Mouse (Mus musculus) retina, postnatal 7 days (tissue): Measurements from ENCODE around the gene Elovl3.
"Not testable (repeated sequence)": the region's sequence is repeated elsewhere in the genome, so short reads cannot be mapped to it uniquely, and the experiment has no call there.

Source experiments
- DNase-seq: peaks from one replicate; pipeline ENCODE4 v3.0.0-alpha.2; 2012; ENCODE audit warnings: low read depth, low spot score

Gene Elovl3

GRCm38 (mm10) chr19:46131694-46132525 is at the start of gene Elovl3:
TSS of gene Elovl3 (plus strand) at chr19:46131897.
- no peak for DNase-seq

- DNase-seq, result no peak
These were observed 46.5 kb upstream of the Elovl3 start for GRCm38 (mm10) chr19:46085185-46085584.

- DNase-seq, result peak; percentile 38
These were observed 45.4 kb upstream of the Elovl3 start for GRCm38 (mm10) chr19:46086337-46086736.

- DNase-seq, result no peak
These were observed 43.8 kb upstream of the Elovl3 start for GRCm38 (mm10) chr19:46087871-46088270.

- DNase-seq, result no peak
These were observed 40.1 kb upstream of the Elovl3 start for GRCm38 (mm10) chr19:46091641-46092040.

GRCm38 (mm10) chr19:46094144-46094543 is 37.6 kb upstream of the Elovl3 start:
- DNase-seq, result no peak

GRCm38 (mm10) chr19:46095291-46095690 is 36.4 kb upstream of the Elovl3 start:
- DNase-seq, result no peak

- no peak for DNase-seq
These were observed 35.3 kb upstream of the Elovl3 start for GRCm38 (mm10) chr19:46096396-46096795.

- no peak for DNase-seq
These were observed 32.1 kb upstream of the Elovl3 start for GRCm38 (mm10) chr19:46099561-46099960.

GRCm38 (mm10) chr19:46103437-46104186 is 28.1 kb upstream of the Elovl3 start:
- no peak for DNase-seq

- DNase-seq, result no peak
These were observed 27.5 kb upstream of the Elovl3 start for GRCm38 (mm10) chr19:46104187-46104557.

- DNase-seq, result no peak
These were observed 21.5 kb upstream of the Elovl3 start for GRCm38 (mm10) chr19:46110214-46110613.

- DNase-seq, result no peak
These were observed 20.9 kb upstream of the Elovl3 start for GRCm38 (mm10) chr19:46110781-46111180.

GRCm38 (mm10) chr19:46114617-46115016 is 17.1 kb upstream of the Elovl3 start:
- no peak for DNase-seq

GRCm38 (mm10) chr19:46119458-46119857 is 12.2 kb upstream of the Elovl3 start:
- no peak for DNase-seq

GRCm38 (mm10) chr19:46120872-46121271 is 10.8 kb upstream of the Elovl3 start:
- DNase-seq, result no peak

- DNase-seq, result no peak
These were observed 7.8 kb upstream of the Elovl3 start for GRCm38 (mm10) chr19:46123876-46124275.

- no peak for DNase-seq
These were observed 7.0 kb upstream of the Elovl3 start for GRCm38 (mm10) chr19:46124651-46125050.

- DNase-seq, result no peak
These were observed 5.4 kb upstream of the Elovl3 start for GRCm38 (mm10) chr19:46126301-46126700.

- DNase-seq, result not testable (repeated sequence)
These were observed 2.0 kb upstream of the Elovl3 start for GRCm38 (mm10) chr19:46129737-46130136.

- no peak for DNase-seq
These were observed 414 bp upstream of the Elovl3 start for GRCm38 (mm10) chr19:46131283-46131682.

GRCm38 (mm10) chr19:46132577-46132976 is 880 bp downstream of the Elovl3 start:
- no peak for DNase-seq

GRCm38 (mm10) chr19:46135297-46135696 is 3.6 kb downstream of the Elovl3 start:
- peak; percentile 81 for DNase-seq
